Mouse (Mus musculus) heart, postnatal 0 days (tissue): ENCODE measurements around the gene Znrf3.

Experiments used
- CTCF ChIP-seq: IDR thresholded peaks from 2 replicates; pipeline ENCODE4 v1.5.1; 2016; ENCODE audit warnings: antibody characterized with exemption, control low read depth, low read depth
- EP300 ChIP-seq: IDR thresholded peaks from 2 replicates; pipeline ENCODE4 v1.6.1; 2016; ENCODE audit warnings: antibody characterized with exemption, low read depth

- TF ChIP-seq CTCF (no peak), EP300 (no peak)
These were observed 190.6 kb downstream of the Znrf3 start for GRCm38 (mm10) chr11:5254016-5254415.
